Mouse (Mus musculus) megakaryocyte, embryonic 14.5 days (primary cell): ENCODE measurements at regions not wholly inside any gene's neighbourhood (a gene's known extent, or its start where the extent isn't known, plus 50 kb on each side); places are given as distances from the start of the nearest gene placed in this dataset.

Source experiments
- FLI1 ChIP-seq: IDR thresholded peaks from 2 replicates; pipeline ENCODE4 v1.6.1; 2012; ENCODE audit warnings: low read length, inconsistent platforms, mixed read lengths
- GATA1 ChIP-seq: IDR thresholded peaks from 3 replicates; pipeline ENCODE4 v1.6.1; 2012; ENCODE audit warnings: mixed read lengths, low read length, inconsistent platforms, borderline replicate concordance

DNA sequence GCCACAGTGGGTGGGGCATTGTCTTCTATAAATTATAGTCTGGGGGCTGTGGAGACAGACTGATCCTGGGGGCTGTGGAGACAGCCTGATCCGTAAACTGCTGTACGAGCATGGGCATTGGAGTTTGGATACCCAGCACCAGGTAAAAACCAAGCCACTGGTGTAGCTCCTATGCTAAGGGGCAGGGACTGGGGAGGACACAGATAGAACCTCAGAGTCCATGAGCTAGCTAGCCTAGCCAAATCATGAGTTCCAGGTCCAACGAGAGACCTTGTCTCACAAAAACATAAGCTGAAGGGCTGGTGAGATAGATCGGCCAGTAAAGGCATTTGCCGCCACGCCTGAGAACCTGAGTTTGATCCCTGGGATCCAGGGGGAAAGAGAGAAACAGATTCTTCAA, 205.8 kb upstream of the Sesn3 start:
- TF ChIP-seq GATA1: no peak
- no peak for TF ChIP-seq FLI1
